In the genomic region with DNA sequence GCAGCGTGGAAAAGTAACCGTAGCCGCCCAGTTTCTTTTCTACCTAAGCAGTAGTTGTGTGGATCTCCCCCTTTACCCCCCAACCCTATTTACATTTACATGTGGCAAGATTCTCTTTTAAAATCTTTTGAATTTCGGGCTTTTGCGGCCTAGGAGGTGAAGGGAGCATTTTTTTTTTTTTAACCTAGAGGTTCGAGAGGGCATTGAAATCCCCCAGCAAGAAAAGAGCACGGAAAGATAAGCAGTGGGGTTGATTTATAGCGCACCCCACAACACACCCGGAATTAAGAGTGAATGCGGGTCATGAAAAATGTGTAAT, we compare ENCODE assay signal across 9 mouse cellular contexts. TPM values are rescaled to one million over a fixed set of nuclear protein-coding genes. Genes with fewer than 3 reads are reported as not detected.
DNase-seq lines count a peak whose midpoint lies in the region; ATAC-seq and TF ChIP-seq lines count a peak whose summit lies in the region.
"Had no signal": no experiment of that assay in that cellular context is flagged by ENCODE, and none has a peak within 500 bp of the region (broad histone marks: within the 10 kb centered on the region; RNA-seq: fewer than 3 reads in every experiment).

No protein-coding gene starts in this region.

- H3K36me3 ChIP-seq in kidney, adult 2 months (ENCODE audit: control insufficient read depth, insufficient read depth, low read length): no peaks in the 10 kb centered on the region
- H3K36me3 ChIP-seq in embryonic facial prominence, embryonic 12.5 days: no peaks in the 10 kb centered on the region
- H3K36me3 ChIP-seq in hindbrain, embryonic 15.5 days: no peaks in the 10 kb centered on the region
- peaks cover 4% of the 10 kb centered on the region; the same call in 1 of the 2 replicates for H3K36me3 ChIP-seq in midbrain, embryonic 13.5 days
- H3K36me3 ChIP-seq: G1E had no signal

- peak overlapping the region; percentile 94 for H3K9ac ChIP-seq in embryonic facial prominence, embryonic 12.5 days
- peak overlapping the region; percentile 99 for H3K9ac ChIP-seq in hindbrain, embryonic 15.5 days
- peak overlapping the region; percentile 96 for H3K9ac ChIP-seq in midbrain, embryonic 13.5 days (replicated peaks)

- ATAC-seq in embryonic facial prominence, embryonic 12.5 days (ENCODE audit: insufficient number of reproducible peaks, insufficient read depth, low FRiP score, low TSS enrichment): no peak
- ATAC-seq in hindbrain, embryonic 15.5 days (ENCODE audit: low FRiP score, low read depth): no peak
- no peak for ATAC-seq in midbrain, embryonic 13.5 days
- no peak for ATAC-seq in activated CD4-positive, CD25-positive, alpha-beta regulatory T cell, adult 4 months

- peak overlapping the region; percentile 26; the same call in 1 of the 2 replicates for H3K27ac ChIP-seq in kidney, adult 2 months (ENCODE audit: insufficient read depth, low read depth, low read length)
- peak overlapping the region; percentile 99 for H3K27ac ChIP-seq in embryonic facial prominence, embryonic 12.5 days
- peak overlapping the region; percentile 98 for H3K27ac ChIP-seq in hindbrain, embryonic 15.5 days (replicated peaks)
- H3K27ac ChIP-seq in midbrain, embryonic 13.5 days: peak overlapping the region; percentile 100

- TF ChIP-seq POLR2A in kidney, adult 2 months (IDR thresholded peaks at IDR 0.05; ENCODE audit: low read depth, low read length): no peak

- peaks cover 5% of the 10 kb centered on the region for H3K27me3 ChIP-seq in kidney, adult 2 months (replicated peaks; ENCODE audit: control insufficient read depth, insufficient read depth, low read length)
- H3K27me3 ChIP-seq in embryonic facial prominence, embryonic 12.5 days: no peaks in the 10 kb centered on the region
- no peaks in the 10 kb centered on the region for H3K27me3 ChIP-seq in hindbrain, embryonic 15.5 days
- H3K27me3 ChIP-seq in midbrain, embryonic 13.5 days: no peaks in the 10 kb centered on the region

- peak overlapping the region; percentile 97 for H3K4me3 ChIP-seq in kidney, adult 2 months (ENCODE audit: insufficient read depth, low read depth, low read length)
- peak overlapping the region; percentile 84 for H3K4me3 ChIP-seq in embryonic facial prominence, embryonic 12.5 days
- H3K4me3 ChIP-seq in hindbrain, embryonic 15.5 days: peak overlapping the region; percentile 88
- H3K4me3 ChIP-seq in midbrain, embryonic 13.5 days (replicated peaks): peak overlapping the region; percentile 79

- no peaks in the 10 kb centered on the region for H3K9me3 ChIP-seq in embryonic facial prominence, embryonic 12.5 days
- no peaks in the 10 kb centered on the region for H3K9me3 ChIP-seq in hindbrain, embryonic 15.5 days
- H3K9me3 ChIP-seq in midbrain, embryonic 13.5 days: no peaks in the 10 kb centered on the region

- H3K4me2 ChIP-seq in embryonic facial prominence, embryonic 12.5 days (replicated peaks): peak overlapping the region; percentile 93
- H3K4me2 ChIP-seq in hindbrain, embryonic 15.5 days: peak overlapping the region; percentile 94
- peak overlapping the region; percentile 94 for H3K4me2 ChIP-seq in midbrain, embryonic 13.5 days (replicated peaks)

- no peaks in the 10 kb centered on the region; the same call in 1 of the 2 replicates for H3K4me1 ChIP-seq in kidney, adult 2 months (ENCODE audit: control insufficient read depth, insufficient read depth, low read length)
- H3K4me1 ChIP-seq in embryonic facial prominence, embryonic 12.5 days: peaks cover 14% of the 10 kb centered on the region
- H3K4me1 ChIP-seq in hindbrain, embryonic 15.5 days (replicated peaks): peaks cover 41% of the 10 kb centered on the region
- H3K4me1 ChIP-seq in midbrain, embryonic 13.5 days (replicated peaks): peaks cover 55% of the 10 kb centered on the region

- under 1% methylated on average over 10 of the region's 10 CpGs for WGBS in kidney, adult 2 months
- WGBS in embryonic facial prominence, embryonic 12.5 days: under 1% methylated on average over 10 of the region's 10 CpGs
- 0% methylated on average over 10 of the region's 10 CpGs for WGBS in hindbrain, embryonic 15.5 days
- 0% methylated on average over 10 of the region's 10 CpGs for WGBS in midbrain, embryonic 13.5 days

- no peak for DNase-seq in kidney, adult 2 months
- no peak for DNase-seq in kidney, adult 11 months
- DNase-seq in right cerebral cortex, postnatal 25 days: no peak
- DNase-seq in layer of hippocampus, postnatal 25 days (ENCODE audit: extremely low spot score in 1 of 2, low spot score in 1 of 2): no peak

- no peak for TF ChIP-seq CTCF in kidney, adult 2 months (conservative IDR thresholded peaks at IDR 0.05; ENCODE audit: insufficient read depth, insufficient read length, low read depth, low read length)

RNA-seq across cellular contexts. Expression of a gene that starts 1.5 kb away (rescaled TPM):
- polyA plus RNA-seq in kidney, adult 2 months (2012; rRNA removed): 3.4 and 4.1 TPM in 2 replicates
- 136 and 142 TPM in 2 replicates for polyA plus RNA-seq in embryonic facial prominence, embryonic 12.5 days (2016; fragmentation: Nextera tagmentation; extraction: Ambion mirVana)
- polyA plus RNA-seq in hindbrain, embryonic 15.5 days (2015; fragmentation: Nextera tagmentation; extraction: Ambion mirVana): 130 and 149 TPM in 2 replicates
- 126 and 157 TPM in 2 replicates for polyA plus RNA-seq in midbrain, embryonic 13.5 days (2015; fragmentation: Nextera tagmentation; extraction: Ambion mirVana)
- total RNA-seq in layer of hippocampus, postnatal 25 days (2021): 10 to 100 TPM; 37.1 to 38.1 TPM
- polyA plus RNA-seq in activated CD4-positive, CD25-positive, alpha-beta regulatory T cell, adult 4 months (2017; shearing (Covaris generic)): not detected
- polyA plus RNA-seq: G1E had no signal

Comparison
In these comparisons a context has a peak if more than half of its experiments do, and no peak if none do; other contexts are left out.
1. H3K27ac ChIP-seq: peak in every context shown above with its lines; median percentile 100 in midbrain, embryonic 13.5 days; 99 in embryonic facial prominence, embryonic 12.5 days; 98 in hindbrain, embryonic 15.5 days; 26 in kidney, adult 2 months.
2. RNA of a gene that starts 1.5 kb away (polyA plus RNA-seq): 126 to 157 TPM in midbrain, embryonic 13.5 days, 130 to 149 TPM in hindbrain, embryonic 15.5 days and 136 to 142 TPM in embryonic facial prominence, embryonic 12.5 days; 3.4 to 4.1 TPM in kidney, adult 2 months and not detected in activated CD4-positive, CD25-positive, alpha-beta regulatory T cell, adult 4 months; every median in the first group is over 10 times any median in the second.
3. Peak in every context shown above with its lines, with median percentiles within 50 percentile points of each other: H3K4me3 ChIP-seq, H3K4me2 ChIP-seq and H3K9ac ChIP-seq.